Mouse (Mus musculus) intestine, postnatal 0 days (tissue): Measurements from ENCODE around the gene Acrbp. TPM values are rescaled to one million over a fixed set of nuclear protein-coding genes. Genes with fewer than 3 reads are reported as not detected.
A peak's percentile ranks its signal among the peaks of the same experiment; 100 is the strongest.

ENCODE experiments used
- ATAC-seq: fragments of 200-750 bp; cut with Nextera tagmentation; 2 replicates; pipeline ENCODE4 v1.8.0; 2017; ENCODE audit warnings: mild to moderate bottlenecking, moderate TSS enrichment, moderate library complexity
- H3K27ac ChIP-seq: fragments of 300-500 bp; sonication (generic); 2 replicates; pipeline ENCODE4 v1.5.1; 2014; ENCODE audit warnings: mild to moderate bottlenecking, low read depth, low read length, moderate library complexity
- H3K27me3 ChIP-seq: fragments of 300-500 bp; sonication (generic); replicated peaks from 2 replicates; pipeline ENCODE4 v1.6.1; 2014; ENCODE audit warnings: low read length, mixed read lengths; ENCODE audit not compliant: control insufficient read depth, insufficient read depth
- H3K36me3 ChIP-seq: fragments of 300-500 bp; sonication (generic); 2 replicates; pipeline ENCODE4 v1.6.1; 2014; ENCODE audit warnings: mild to moderate bottlenecking, moderate library complexity; ENCODE audit not compliant: control insufficient read depth, insufficient read depth
- H3K4me1 ChIP-seq: fragments of 300-500 bp; sonication (generic); replicated peaks from 2 replicates; pipeline ENCODE4 v1.6.1; 2014; ENCODE audit warnings: antibody characterized with exemption, low read length, mixed read lengths; ENCODE audit not compliant: control insufficient read depth, insufficient read depth
- H3K4me2 ChIP-seq: fragments of 300-500 bp; sonication (generic); replicated peaks from 2 replicates; pipeline ENCODE4 v1.6.1; 2014; ENCODE audit warnings: low read depth, mild to moderate bottlenecking, moderate library complexity
- H3K4me3 ChIP-seq: fragments of 300-500 bp; sonication (generic); 2 replicates; pipeline ENCODE4 v1.5.1; 2014; ENCODE audit warnings: low read depth, low read length
- H3K9ac ChIP-seq: fragments of 300-500 bp; sonication (generic); 2 replicates; pipeline ENCODE4 v1.6.1; 2014; ENCODE audit warnings: mild to moderate bottlenecking, low read depth, low read length
- H3K9me3 ChIP-seq: fragments of 300-500 bp; sonication (generic); 2 replicates; pipeline ENCODE4 v1.6.1; 2016; ENCODE audit warnings: mixed run types; ENCODE audit not compliant: control insufficient read depth
- CTCF ChIP-seq: sonication (generic); IDR thresholded peaks from 2 replicates; pipeline ENCODE4 v1.5.1; 2016; ENCODE audit warnings: low read depth, mild to moderate bottlenecking, control low read depth, antibody characterized with exemption, moderate library complexity
- WGBS: fragments of 180-500 bp; shearing (Covaris S2); extraction: QIAGEN DNeasy Blood & Tissue Kit; methylation state at CpG from one replicate; pipeline ENCODE4 v1.1.7; 2014; 5-methylcytosine and 5-hydroxymethylcytosine counted together
- microRNA-seq: library from miRNA; unstranded; fragments of <30 nt; microRNA quantifications from one replicate; pipeline ENCODE4, GENCODE M21; 2016
- polyA plus RNA-seq: library from polyadenylated mRNA; unstranded; fragments of >200 nt; fragmentation: Nextera tagmentation; extraction: Ambion mirVana; gene quantifications from 2 replicates; pipeline ENCODE4 v1.2.1, GENCODE M21; 2015

The Acrbp gene
- polyA plus RNA-seq, 1 experiment from 2014 or later, result 3.1 TPM

DNA sequence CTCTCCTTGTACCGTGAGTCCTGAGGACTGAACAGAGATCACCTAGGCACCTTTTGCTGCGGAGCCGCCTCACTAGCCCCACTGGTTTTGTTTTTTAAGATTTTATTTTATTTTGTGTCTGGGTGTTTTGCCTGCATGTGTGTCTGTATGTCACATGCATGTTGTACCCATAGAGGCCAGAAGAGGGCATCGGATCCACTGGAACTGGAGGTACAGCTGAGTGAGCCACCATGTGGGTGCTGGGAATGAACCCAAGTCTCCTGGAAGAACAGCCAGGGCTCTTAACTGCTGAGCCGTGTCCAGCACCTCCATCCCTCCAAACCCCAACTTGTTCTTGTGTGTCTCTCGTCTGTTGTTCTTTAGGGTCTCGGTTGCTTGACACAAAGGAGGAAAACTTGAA lies 61.4 kb downstream of the Acrbp start:
- Histone ChIP-seq H3K27me3 (no peaks in the 10 kb centered on the region), H3K9ac (no peak overlapping the region), H3K4me1 (no peaks in the 10 kb centered on the region), H3K36me3 (peaks cover 91% of the 10 kb centered on the region), H3K4me2 (no peak overlapping the region), H3K27ac (no peak overlapping the region), H3K9me3 (no peaks in the 10 kb centered on the region), H3K4me3 (no peak overlapping the region)
- 92% methylated on average over 7 of the region's 7 CpGs for WGBS
- TF ChIP-seq CTCF, result peak; percentile 68
- ATAC-seq, result peak; percentile 38; the same call in 1 of the 2 replicates

DNA sequence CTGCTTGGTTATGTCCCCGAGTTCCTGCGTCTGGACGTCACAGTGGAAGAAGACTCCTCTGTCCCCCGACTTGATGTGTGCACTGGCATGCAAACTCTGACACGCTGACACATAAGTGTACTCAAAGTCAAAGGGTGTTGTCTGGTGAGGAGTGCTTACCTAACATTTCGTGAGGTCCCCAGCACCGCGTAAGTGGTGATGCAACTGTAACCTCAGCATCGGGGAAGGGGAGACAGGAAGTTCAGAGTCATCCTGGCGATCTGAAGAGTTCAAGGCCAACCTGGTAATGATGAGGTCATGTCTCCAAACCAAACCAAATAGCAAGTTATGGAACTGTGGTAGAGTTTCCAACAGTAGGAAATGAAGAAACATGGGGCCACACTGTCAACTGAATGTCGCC lies 63.1 kb downstream of the Acrbp start:
- 90% methylated on average over 11 of the region's 11 CpGs for WGBS
- no peaks in the 10 kb centered on the region for H3K27me3 ChIP-seq
- H3K9me3 ChIP-seq, result no peaks in the 10 kb centered on the region
- H3K36me3 ChIP-seq, result peaks cover 88% of the 10 kb centered on the region
- no peak overlapping the region for H3K27ac ChIP-seq
- TF ChIP-seq CTCF, result no peak
- no peak overlapping the region for H3K4me3 ChIP-seq
- no peak overlapping the region for H3K4me2 ChIP-seq
- H3K9ac ChIP-seq, result no peak overlapping the region
- ATAC-seq, result no peak
- no peaks in the 10 kb centered on the region for H3K4me1 ChIP-seq

Small RNAs within 50 kb of the gene (microRNA-seq; reads per million reads assigned to microRNA genes)
- not detected for gene Mir7045

Other genes starting within 250 kb of the Acrbp start
- gene Spsb2, start 241.0 kb upstream of the Acrbp start, polyA plus RNA-seq, result 57.7 and 69.5 TPM in 2 replicates
- gene Tpi1, start 235.4 kb upstream of the Acrbp start, polyA plus RNA-seq, result 489 and 537 TPM in 2 replicates
- gene Usp5, start 220.2 kb upstream of the Acrbp start, polyA plus RNA-seq, result 44.8 and 45.0 TPM in 2 replicates
- 45.4 and 57.4 TPM in 2 replicates for gene Cdca3, start 220.1 kb upstream of the Acrbp start, polyA plus RNA-seq
- 0.42 and 0.47 TPM in 2 replicates for gene Gnb3, start 209.4 kb upstream of the Acrbp start, polyA plus RNA-seq
- gene P3h3, start 191.9 kb upstream of the Acrbp start, polyA plus RNA-seq, result 4.5 and 4.6 TPM in 2 replicates
- gene Gpr162, start 185.7 kb upstream of the Acrbp start, polyA plus RNA-seq, result 0.46 and 0.64 TPM in 2 replicates
- 0.75 and 0.83 TPM in 2 replicates for gene Cd4, start 161.5 kb upstream of the Acrbp start, polyA plus RNA-seq
- 1.6 and 1.7 TPM in 2 replicates for gene Lag3, start 138.0 kb upstream of the Acrbp start, polyA plus RNA-seq
- 167 and 169 TPM in 2 replicates for gene Ptms, start 129.6 kb upstream of the Acrbp start, polyA plus RNA-seq
- gene Mlf2, start 118.3 kb upstream of the Acrbp start, polyA plus RNA-seq, result 265 and 269 TPM in 2 replicates
- 105 and 110 TPM in 2 replicates for gene Cops7a, start 84.2 kb upstream of the Acrbp start, polyA plus RNA-seq
- 1.8 and 2.1 TPM in 2 replicates for gene Pianp, start 53.0 kb upstream of the Acrbp start, polyA plus RNA-seq
- 8.2 TPM in 2 replicates for gene Zfp384, start 40.5 kb upstream of the Acrbp start, polyA plus RNA-seq
- 65.4 and 70.1 TPM in 2 replicates for gene Ing4, start 9.9 kb upstream of the Acrbp start, polyA plus RNA-seq
- gene Lpar5, start 18.2 kb downstream of the Acrbp start, polyA plus RNA-seq, result 9.2 and 9.9 TPM in 2 replicates
- gene Chd4, start 46.3 kb downstream of the Acrbp start, polyA plus RNA-seq, result 30.7 and 34.2 TPM in 2 replicates
- gene Nop2, start 82.2 kb downstream of the Acrbp start, polyA plus RNA-seq, result 21.9 and 22.6 TPM in 2 replicates
- gene Iffo1, start 95.6 kb downstream of the Acrbp start, polyA plus RNA-seq, result 3.2 and 3.9 TPM in 2 replicates
- 1,338 and 1,629 TPM in 2 replicates for gene Gapdh, start 116.8 kb downstream of the Acrbp start, polyA plus RNA-seq
- gene Ncapd2, start 142.0 kb downstream of the Acrbp start, polyA plus RNA-seq, result 17.9 and 19.0 TPM in 2 replicates
- gene Mrpl51, start 142.1 kb downstream of the Acrbp start, polyA plus RNA-seq, result 270 and 282 TPM in 2 replicates
- 2.7 and 3.4 TPM in 2 replicates for gene Vamp1, start 165.9 kb downstream of the Acrbp start, polyA plus RNA-seq
- 25.9 and 26.7 TPM in 2 replicates for gene Tapbpl, start 182.2 kb downstream of the Acrbp start, polyA plus RNA-seq
- 0.78 and 2.1 TPM in 2 replicates for gene Cd27, start 187.3 kb downstream of the Acrbp start, polyA plus RNA-seq
- gene Tuba3a, start 236.4 kb downstream of the Acrbp start, polyA plus RNA-seq, result not detected in 2 replicates